Mouse (Mus musculus) MEL (cell line): ENCODE data around the gene Olfr10.

Experiments
- CHD2 ChIP-seq: IDR thresholded peaks from 2 replicates; pipeline ENCODE4 v1.6.1; 2011; ENCODE audit warnings: low read length, improper control_type of control experiment
- CTCF ChIP-seq, 3 experiments: IDR thresholded peaks in 2 of 3; conservative IDR thresholded peaks in 1 of 3; 2 replicates each; pipeline ENCODE4 v1.5.1; 2011 to 2012; ENCODE audit warnings: low read length in 3 of 3, low read depth in 2 of 3, mild to moderate bottlenecking in 2 of 3, improper control_type of control experiment in 1 of 3, inconsistent platforms in 1 of 3, mixed read lengths in 1 of 3, moderate library complexity in 1 of 3; ENCODE audit not compliant: control insufficient read depth in 1 of 3, insufficient read depth in 1 of 3, poor library complexity in 1 of 3, severe bottlenecking in 1 of 3
- ELF1 ChIP-seq: IDR thresholded peaks from 2 replicates; pipeline ENCODE4 v1.6.1; 2014; ENCODE audit warnings: low read depth, mild to moderate bottlenecking, inconsistent platforms, low read length, improper control_type of control experiment, moderate library complexity
- KAT2A ChIP-seq: conservative IDR thresholded peaks from 2 replicates; pipeline ENCODE4 v1.6.1; 2012; ENCODE audit warnings: low read depth, low read length, improper control_type of control experiment, inconsistent platforms
- POLR2A ChIP-seq, 2 experiments: IDR thresholded peaks; 2 replicates each; pipeline ENCODE4 v1.6.1; 2011 to 2012; ENCODE audit warnings: low read length in 2 of 2, mild to moderate bottlenecking in 2 of 2, control low read depth in 1 of 2, improper control_type of control experiment in 1 of 2, low read depth in 1 of 2, moderate library complexity in 1 of 2; ENCODE audit not compliant: control insufficient read depth in 1 of 2, insufficient read depth in 1 of 2, poor library complexity in 1 of 2

- TF ChIP-seq KAT2A (no peak), POLR2A (IDR thresholded peaks at IDR 0.05; ENCODE audit: control insufficient read depth in 1 of 2, insufficient read depth in 1 of 2, low read depth in 1 of 2, low read length in 2 of 2, poor library complexity in 1 of 2) (no peak), CTCF (IDR thresholded peaks at IDR 0.05 in 2 of 3, conservative IDR thresholded peaks at IDR 0.05 in 1 of 3; ENCODE audit: control insufficient read depth in 1 of 3, insufficient read depth in 1 of 3, low read depth in 2 of 3, low read length in 3 of 3, poor library complexity in 1 of 3, severe bottlenecking in 1 of 3) (no peak), ELF1 (no peak), CHD2 (no peak)
Observed at GRCm38 (mm10) chr11:49259829-49260228, 44.7 kb upstream of the Olfr10 start.
